Mouse (Mus musculus): ENCODE results near the gene Olfr124. TPM values are rescaled to one million over a fixed set of nuclear protein-coding genes. Genes with fewer than 3 reads are reported as not detected.

Olfr124 gene
- total RNA-seq (2021) = not detected
- long read RNA-seq, experiment 1 = 0 reads
- long read RNA-seq, experiment 2 = 0 reads

DNA sequence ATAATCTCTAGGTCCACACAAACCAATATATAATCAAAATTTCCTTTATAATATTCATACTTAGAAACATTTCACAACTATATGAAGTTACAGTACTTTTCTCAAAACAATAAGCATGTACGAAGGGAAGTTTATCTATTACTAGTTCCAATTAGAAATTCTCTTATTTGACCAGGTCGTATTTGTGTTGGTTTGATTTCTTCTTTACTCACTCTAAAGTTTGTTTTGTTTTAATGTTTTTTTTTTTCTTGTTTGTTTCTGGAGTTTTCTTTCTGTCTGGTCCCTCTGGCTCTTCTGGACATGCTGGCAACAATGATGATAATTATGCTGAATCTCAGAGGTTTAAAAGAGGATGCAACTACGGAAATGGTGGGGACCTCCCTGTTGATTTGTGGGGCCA lies at the start of gene Olfr124:
Olfr124 (plus strand) TSS at position 301 of the 400 bp plus-strand sequence.
- no peak for DNase-seq

DNA sequence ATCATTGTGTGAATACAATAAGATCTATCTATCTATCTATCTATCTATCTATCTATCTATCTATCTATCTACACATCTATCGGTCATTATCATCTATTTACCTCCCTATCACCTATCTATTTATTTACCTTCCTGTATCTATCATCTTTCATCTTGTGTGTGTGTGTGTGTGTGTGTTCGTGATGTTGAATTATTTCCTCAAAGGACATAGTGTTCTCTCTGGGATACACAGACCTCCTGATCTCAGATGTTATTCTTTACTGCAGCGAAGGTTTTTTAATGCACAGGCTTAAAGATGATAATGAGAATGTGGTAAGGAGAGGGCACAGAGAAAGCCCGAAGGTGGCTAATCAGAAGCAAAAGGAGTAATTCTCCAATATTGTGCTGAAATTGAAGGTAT lies 31.4 kb upstream of the Olfr124 start, which contains the start of gene Olfr122:
Olfr122 (plus strand) TSS at position 301 of the 400 bp plus-strand sequence.
- no peak for DNase-seq

DNA sequence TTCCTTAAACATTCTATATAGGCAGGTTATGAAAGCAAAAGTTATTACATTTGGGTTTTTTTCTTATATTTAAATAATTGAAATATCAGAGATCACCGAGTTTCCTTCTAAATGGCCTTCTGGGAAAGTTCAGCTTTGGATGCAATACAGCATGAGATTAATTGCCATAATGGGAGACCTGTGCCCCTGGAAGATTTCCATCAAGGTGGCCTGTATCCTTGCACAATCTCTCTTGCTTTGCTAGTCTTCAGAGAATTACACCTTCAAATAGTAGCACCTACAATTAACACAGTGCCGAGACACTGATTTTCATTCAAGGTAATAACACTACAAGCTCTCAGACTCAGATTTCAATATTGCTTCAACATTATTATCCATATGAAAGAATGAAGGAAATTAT lies 6.5 kb upstream of the Olfr124 start, which contains the start of gene Olfr123:
Olfr123 (plus strand) TSS at position 301 of the 400 bp plus-strand sequence.
- DNase-seq = no peak

DNA sequence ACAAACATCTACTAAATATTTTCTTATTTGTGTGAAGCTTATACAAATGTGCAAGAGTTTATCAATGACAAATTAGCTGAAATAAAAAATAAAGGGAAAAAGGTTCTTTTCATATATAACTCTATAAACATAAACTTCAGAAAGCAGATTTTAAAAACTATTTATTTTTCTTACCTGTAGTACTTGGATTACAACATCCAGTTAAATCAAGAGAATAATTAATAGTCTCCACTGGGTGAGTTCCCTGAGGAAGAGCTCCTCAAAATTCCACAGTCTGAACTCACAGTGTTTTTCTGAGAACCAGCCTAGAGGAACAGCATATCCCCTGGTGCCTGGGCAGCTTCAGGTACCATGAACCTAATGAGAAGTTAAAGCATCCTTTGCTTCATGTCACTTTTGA lies 33.0 kb downstream of the Olfr124 start, which contains the start of gene Olfr125:
Olfr125 (plus strand) TSS at position 301 of the 400 bp plus-strand sequence.
- no peak for DNase-seq

DNA sequence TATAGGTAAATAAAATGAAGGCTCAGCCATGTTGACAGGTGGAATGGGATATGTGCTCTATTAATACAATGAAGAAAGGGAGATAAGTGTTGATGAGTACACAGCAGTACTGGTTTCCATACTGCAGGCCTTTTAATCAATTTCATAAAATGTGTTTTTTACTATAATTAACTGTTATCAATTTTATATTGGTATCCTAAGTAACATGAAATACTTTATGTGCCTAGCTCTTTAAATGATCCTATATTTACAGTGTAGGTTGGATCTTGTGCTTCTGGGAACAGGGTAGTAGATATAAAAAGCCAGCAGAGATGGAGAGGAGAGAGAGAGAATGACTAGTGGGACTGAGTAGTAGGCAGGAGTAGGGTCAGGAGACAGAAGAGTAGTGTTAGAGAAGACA lies 47.5 kb downstream of the Olfr124 start, which contains the start of gene Olfr126:
Olfr126 (plus strand) TSS at position 301 of the 400 bp plus-strand sequence.
- DNase-seq = no peak

Other genes with a start within 250 kb of the Olfr124 start
- gene Olfr112, start 230.4 kb upstream of the Olfr124 start, total RNA-seq (2021) = not detected
- not detected for gene Olfr113, start 222.2 kb upstream of the Olfr124 start, total RNA-seq (2021)
- not detected for gene Olfr114, start 207.1 kb upstream of the Olfr124 start, total RNA-seq (2021)
- gene Olfr115, start 172.8 kb upstream of the Olfr124 start, total RNA-seq (2021) = not detected
- gene Olfr116, start 172.7 kb upstream of the Olfr124 start, total RNA-seq (2021) = not detected
- gene Olfr117, start 136.1 kb upstream of the Olfr124 start, total RNA-seq (2021) = not detected
- gene Olfr118, start 132.9 kb upstream of the Olfr124 start, total RNA-seq (2021) = not detected
- gene Olfr119, start 103.3 kb upstream of the Olfr124 start, total RNA-seq (2021) = not detected
- not detected for gene Olfr120, start 78.1 kb upstream of the Olfr124 start, total RNA-seq (2021)
- not detected for gene Olfr121, start 51.0 kb upstream of the Olfr124 start, total RNA-seq (2021)
- gene Olfr122, start 31.3 kb upstream of the Olfr124 start, total RNA-seq (2021) = not detected
- gene Olfr123, start 6.4 kb upstream of the Olfr124 start, total RNA-seq (2021) = not detected
- gene Olfr125, start 33.1 kb downstream of the Olfr124 start, total RNA-seq (2021) = not detected
- not detected for gene Olfr126, start 47.6 kb downstream of the Olfr124 start, total RNA-seq (2021)
- not detected for gene Olfr127, start 100.5 kb downstream of the Olfr124 start, total RNA-seq (2021)
- gene Olfr128, start 120.7 kb downstream of the Olfr124 start, total RNA-seq (2021) = not detected
- not detected for gene Olfr761, start 153.2 kb downstream of the Olfr124 start, total RNA-seq (2021)